Mouse (Mus musculus): ENCODE measurements around the gene Unc93b1.
"Not testable (repeated sequence)": the region's sequence is repeated elsewhere in the genome, so short reads cannot be mapped to it uniquely, and the experiment has no call there.

Unc93b1 gene

GRCm38 (mm10) chr19:3942986-3943735, 8.2 kb downstream of the Unc93b1 start:
- in situ Hi-C loops (cut with MboI; ENCODE audit: unreplicated experiment in 2 of 2), result loop anchor here in 1 of 2 experiments (5.0 kb wide), 1 partner anchor 41 kb away; no protein-coding TSS in a partner anchor

GRCm38 (mm10) chr19:3945872-3946564, 11.0 kb downstream of the Unc93b1 start:
- in situ Hi-C loops (cut with MboI; ENCODE audit: unreplicated experiment in 2 of 2), result loop anchor here in 1 of 2 experiments (5.0 kb wide), 1 partner anchor 39 kb away; the partner anchor contains the start of gene Tcirg1

- in situ Hi-C loops (cut with MboI; ENCODE audit: unreplicated experiment in 2 of 2), result loop anchor here in 1 of 2 experiments (5.0 kb wide), 1 partner anchor 39 kb away; the partner anchor contains the start of gene Tcirg1
Observed at GRCm38 (mm10) chr19:3946715-3947114, 11.7 kb downstream of the Unc93b1 start.

GRCm38 (mm10) chr19:3947813-3948212, 12.8 kb downstream of the Unc93b1 start:
- in situ Hi-C loops (cut with MboI; ENCODE audit: unreplicated experiment in 2 of 2), result loop anchor here in 1 of 2 experiments (5.0 kb wide), 1 partner anchor 41 kb away; the partner anchor contains the start of gene Tcirg1

GRCm38 (mm10) chr19:3948546-3948945, 13.6 kb downstream of the Unc93b1 start:
- in situ Hi-C loops (cut with MboI; ENCODE audit: unreplicated experiment in 2 of 2), result loop anchor here in 1 of 2 experiments (5.0 kb wide), 1 partner anchor 41 kb away; the partner anchor contains the start of gene Tcirg1

- in situ Hi-C loops (cut with MboI; ENCODE audit: unreplicated experiment in 2 of 2), result no loop called here
Observed at GRCm38 (mm10) chr19:3950331-3950730, 15.3 kb downstream of the Unc93b1 start.

- in situ Hi-C loops (cut with MboI; ENCODE audit: unreplicated experiment in 2 of 2), result no loop called here
Observed at GRCm38 (mm10) chr19:3951461-3951860, 16.5 kb downstream of the Unc93b1 start.

GRCm38 (mm10) chr19:3952099-3952498, 17.1 kb downstream of the Unc93b1 start:
- in situ Hi-C loops (cut with MboI; ENCODE audit: unreplicated experiment in 2 of 2), result no loop called here

- in situ Hi-C loops (cut with MboI; ENCODE audit: unreplicated experiment in 2 of 2), result no loop called here
Observed at GRCm38 (mm10) chr19:3955033-3955432, 20.0 kb downstream of the Unc93b1 start.

GRCm38 (mm10) chr19:3955804-3956203, 20.8 kb downstream of the Unc93b1 start:
- in situ Hi-C loops (cut with MboI; ENCODE audit: unreplicated experiment in 2 of 2), result no loop called here

GRCm38 (mm10) chr19:3957296-3958036, 22.5 kb downstream of the Unc93b1 start:
- in situ Hi-C loops (cut with MboI; ENCODE audit: unreplicated experiment in 2 of 2), result not testable (repeated sequence)

- in situ Hi-C loops (cut with MboI; ENCODE audit: unreplicated experiment in 2 of 2), result no loop called here
Observed at GRCm38 (mm10) chr19:3958470-3958869, 23.5 kb downstream of the Unc93b1 start, which contains the start of gene Aldh3b3. Gene Aldh3b3 (plus strand): TSS chr19:3958645.

- in situ Hi-C loops (cut with MboI; ENCODE audit: unreplicated experiment in 2 of 2), result no loop called here
Observed at GRCm38 (mm10) chr19:3959030-3959429, 24.0 kb downstream of the Unc93b1 start.

GRCm38 (mm10) chr19:3960211-3960610, 25.2 kb downstream of the Unc93b1 start:
- in situ Hi-C loops (cut with MboI; ENCODE audit: unreplicated experiment in 2 of 2), result no loop called here

- in situ Hi-C loops (cut with MboI; ENCODE audit: unreplicated experiment in 2 of 2), result not testable (repeated sequence)
Observed at GRCm38 (mm10) chr19:3961805-3962204, 26.8 kb downstream of the Unc93b1 start.

- in situ Hi-C loops (cut with MboI; ENCODE audit: unreplicated experiment in 2 of 2), result no loop called here
Observed at GRCm38 (mm10) chr19:3962469-3962868, 27.5 kb downstream of the Unc93b1 start.

- in situ Hi-C loops (cut with MboI; ENCODE audit: unreplicated experiment in 2 of 2), result no loop called here
Observed at GRCm38 (mm10) chr19:3964030-3964429, 29.0 kb downstream of the Unc93b1 start.

- in situ Hi-C loops (cut with MboI; ENCODE audit: unreplicated experiment in 2 of 2), result no loop called here
Observed at GRCm38 (mm10) chr19:3966330-3967075, 31.5 kb downstream of the Unc93b1 start.

GRCm38 (mm10) chr19:3967258-3967657, 32.3 kb downstream of the Unc93b1 start:
- in situ Hi-C loops (cut with MboI; ENCODE audit: unreplicated experiment in 2 of 2), result no loop called here

GRCm38 (mm10) chr19:3972229-3972628, 37.2 kb downstream of the Unc93b1 start, which contains the start of gene Aldh3b2:
Gene Aldh3b2 (plus strand): TSS chr19:3972328.
- in situ Hi-C loops (cut with MboI; ENCODE audit: unreplicated experiment in 2 of 2), result no loop called here
